Mouse (Mus musculus): Measurements from ENCODE around the gene Cox4i2. TPM values are rescaled to one million over a fixed set of nuclear protein-coding genes. Genes with fewer than 3 reads are reported as not detected.
A peak's percentile ranks its signal among the peaks of the same experiment; 100 is the strongest.

Cox4i2 gene
- polyA plus RNA-seq, 1 experiment from 2014 or later = 20.8 TPM

- Histone ChIP-seq H3K4me3 (no peak overlapping the region), H3K4me1 (replicated peaks) (peaks cover 10% of the 10 kb centered on the region), H3K9ac (no peak overlapping the region), H3K36me3 (no peaks in the 10 kb centered on the region), H3K27me3 (replicated peaks) (no peaks in the 10 kb centered on the region), H3K4me2 (no peak overlapping the region), H3K9me3 (replicated peaks) (no peaks in the 10 kb centered on the region), H3K27ac (ENCODE audit: poor library complexity, severe bottlenecking) (no peak overlapping the region)
- WGBS = 79% methylated on average over 9 of the region's 9 CpGs
- ATAC-seq (ENCODE audit: insufficient number of reproducible peaks, low FRiP score) = no peak
Observed at GRCm38 (mm10) chr2:152771571-152771970, 17.6 kb downstream of the Cox4i2 start.

DNA sequence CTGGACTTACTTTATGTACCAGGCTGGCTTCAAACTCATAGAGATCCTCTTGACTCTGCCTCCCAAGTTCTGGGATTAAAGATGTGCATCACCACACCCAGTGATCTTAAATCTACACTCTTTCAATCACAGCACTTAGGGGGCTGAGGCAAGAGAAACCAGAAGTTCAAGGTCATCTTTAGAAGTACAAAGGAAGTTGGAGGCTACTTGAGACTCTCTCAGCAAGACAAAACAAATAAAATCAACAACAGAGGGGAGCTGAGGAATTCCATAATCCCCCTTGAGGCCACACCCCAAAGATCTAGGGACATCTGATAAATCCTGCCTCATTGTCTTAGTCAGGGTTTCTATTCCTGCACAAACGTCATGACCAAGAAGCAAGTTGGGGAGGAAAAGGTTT is 18.3 kb downstream of the Cox4i2 start:
- H3K4me3 ChIP-seq = no peak overlapping the region
- WGBS = 25% methylated on average over 1 of the region's 1 CpGs
- H3K4me1 ChIP-seq (replicated peaks) = 0 out of 2 replicates have a peak, but pooled peaks cover 4% of the 10 kb centered on the region
- H3K9ac ChIP-seq = no peak overlapping the region
- H3K9me3 ChIP-seq (replicated peaks) = no peaks in the 10 kb centered on the region
- H3K4me2 ChIP-seq = no peak overlapping the region
- H3K36me3 ChIP-seq = no peaks in the 10 kb centered on the region
- no peak overlapping the region for H3K27ac ChIP-seq (ENCODE audit: poor library complexity, severe bottlenecking)
- ATAC-seq (ENCODE audit: insufficient number of reproducible peaks, low FRiP score) = no peak
- H3K27me3 ChIP-seq (replicated peaks) = no peaks in the 10 kb centered on the region

GRCm38 (mm10) chr2:152775357-152775756 is 21.4 kb downstream of the Cox4i2 start:
- Histone ChIP-seq H3K27me3 (replicated peaks) (no peaks in the 10 kb centered on the region), H3K9me3 (replicated peaks) (no peaks in the 10 kb centered on the region), H3K9ac (no peak overlapping the region), H3K36me3 (peaks cover 9% of the 10 kb centered on the region; the same call in 1 of the 2 replicates), H3K4me1 (replicated peaks) (no peaks in the 10 kb centered on the region), H3K27ac (ENCODE audit: poor library complexity, severe bottlenecking) (no peak overlapping the region), H3K4me2 (no peak overlapping the region), H3K4me3 (no peak overlapping the region)
- no peak for ATAC-seq (ENCODE audit: insufficient number of reproducible peaks, low FRiP score)
- WGBS = 77% methylated on average over 4 of the region's 4 CpGs

GRCm38 (mm10) chr2:152776019-152776418 is 22.0 kb downstream of the Cox4i2 start:
- WGBS = 77% methylated on average over 3 of the region's 3 CpGs
- ATAC-seq (ENCODE audit: insufficient number of reproducible peaks, low FRiP score) = no peak
- Histone ChIP-seq H3K9me3 (replicated peaks) (no peaks in the 10 kb centered on the region), H3K4me2 (no peak overlapping the region), H3K4me1 (replicated peaks) (peaks cover 4% of the 10 kb centered on the region), H3K27me3 (replicated peaks) (no peaks in the 10 kb centered on the region), H3K27ac (ENCODE audit: poor library complexity, severe bottlenecking) (no peak overlapping the region), H3K4me3 (no peak overlapping the region), H3K36me3 (peaks cover 15% of the 10 kb centered on the region), H3K9ac (no peak overlapping the region)

- no peaks in the 10 kb centered on the region for H3K27me3 ChIP-seq (replicated peaks)
- H3K36me3 ChIP-seq = peaks cover 20% of the 10 kb centered on the region
- H3K9me3 ChIP-seq (replicated peaks) = no peaks in the 10 kb centered on the region
- no peak overlapping the region for H3K27ac ChIP-seq (ENCODE audit: poor library complexity, severe bottlenecking)
- H3K4me2 ChIP-seq = no peak overlapping the region
- H3K4me1 ChIP-seq (replicated peaks) = peaks cover 8% of the 10 kb centered on the region
- H3K9ac ChIP-seq = no peak overlapping the region
- no peak for ATAC-seq (ENCODE audit: insufficient number of reproducible peaks, low FRiP score)
- 83% methylated on average over 2 of the region's 2 CpGs for WGBS
- no peak overlapping the region for H3K4me3 ChIP-seq
Observed at GRCm38 (mm10) chr2:152776435-152776834, 22.5 kb downstream of the Cox4i2 start.

- Histone ChIP-seq H3K9ac (no peak overlapping the region), H3K27ac (ENCODE audit: poor library complexity, severe bottlenecking) (no peak overlapping the region), H3K9me3 (replicated peaks) (no peaks in the 10 kb centered on the region), H3K4me1 (replicated peaks) (peaks cover 10% of the 10 kb centered on the region), H3K27me3 (replicated peaks) (no peaks in the 10 kb centered on the region), H3K4me2 (no peak overlapping the region), H3K36me3 (peaks cover 26% of the 10 kb centered on the region), H3K4me3 (no peak overlapping the region)
- no peak for ATAC-seq (ENCODE audit: insufficient number of reproducible peaks, low FRiP score)
- 83% methylated on average over 3 of the region's 3 CpGs for WGBS
Observed at GRCm38 (mm10) chr2:152777081-152777480, 23.1 kb downstream of the Cox4i2 start.

- Histone ChIP-seq H3K27me3 (replicated peaks) (no peaks in the 10 kb centered on the region), H3K4me3 (no peak overlapping the region), H3K9me3 (replicated peaks) (no peaks in the 10 kb centered on the region), H3K36me3 (peaks cover 27% of the 10 kb centered on the region), H3K4me1 (replicated peaks) (peaks cover 34% of the 10 kb centered on the region), H3K9ac (no peak overlapping the region), H3K4me2 (no peak overlapping the region), H3K27ac (ENCODE audit: poor library complexity, severe bottlenecking) (no peak overlapping the region)
- no peak for ATAC-seq (ENCODE audit: insufficient number of reproducible peaks, low FRiP score)
- WGBS = 97% methylated on average over 2 of the region's 2 CpGs
Observed at GRCm38 (mm10) chr2:152780466-152780865, 26.5 kb downstream of the Cox4i2 start.

DNA sequence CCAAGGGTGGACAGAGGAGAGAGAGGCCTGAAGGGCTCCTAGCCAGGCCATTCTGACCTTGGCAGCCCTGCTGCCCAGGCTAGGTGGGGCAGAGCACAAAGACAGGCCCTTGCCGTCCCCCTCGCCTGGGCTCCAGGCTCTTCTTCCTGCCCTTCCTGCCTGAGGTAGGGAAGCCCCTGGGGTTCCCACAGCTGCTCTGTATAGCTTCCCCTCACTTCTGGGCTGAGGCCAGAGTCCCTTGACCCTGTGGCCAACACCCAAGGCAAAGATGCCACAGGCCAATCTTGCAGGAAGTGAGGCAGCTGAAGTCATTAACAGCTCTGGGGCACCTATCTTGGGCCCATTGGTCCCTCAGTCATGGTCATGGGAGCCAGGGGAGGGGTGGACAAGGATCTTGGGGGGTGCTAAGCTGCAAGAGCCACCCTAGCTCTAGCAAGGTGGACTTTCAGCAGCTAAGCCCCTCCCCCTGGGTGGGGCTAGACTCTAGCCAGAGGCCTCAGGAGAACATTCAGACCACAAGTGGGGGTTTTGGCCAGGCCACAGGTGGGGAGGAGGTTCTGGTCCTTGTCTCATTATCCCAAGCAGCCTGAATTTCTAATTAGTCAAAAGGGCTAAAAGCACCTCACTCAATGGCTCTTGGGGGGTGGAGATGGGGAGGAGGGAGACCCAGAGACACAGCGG is 27.2 kb downstream of the Cox4i2 start:
- Histone ChIP-seq H3K9me3 (replicated peaks) (no peaks in the 10 kb centered on the region), H3K27me3 (replicated peaks) (no peaks in the 10 kb centered on the region), H3K4me2 (no peak overlapping the region), H3K4me1 (replicated peaks) (peaks cover 41% of the 10 kb centered on the region), H3K27ac (ENCODE audit: poor library complexity, severe bottlenecking) (no peak overlapping the region), H3K9ac (no peak overlapping the region), H3K4me3 (no peak overlapping the region), H3K36me3 (peaks cover 27% of the 10 kb centered on the region)
- WGBS = 86% methylated on average over 3 of the region's 3 CpGs
- no peak for ATAC-seq (ENCODE audit: insufficient number of reproducible peaks, low FRiP score)

GRCm38 (mm10) chr2:152782656-152783055 is 28.7 kb downstream of the Cox4i2 start:
- Histone ChIP-seq H3K4me3 (no peak overlapping the region), H3K36me3 (peaks cover 27% of the 10 kb centered on the region), H3K27ac (ENCODE audit: poor library complexity, severe bottlenecking) (no peak overlapping the region), H3K4me1 (replicated peaks) (peaks cover 54% of the 10 kb centered on the region), H3K9ac (0 out of 2 replicates have a peak overlapping the region, but pooled peaks have one; percentile 21), H3K4me2 (no peak overlapping the region), H3K9me3 (replicated peaks) (no peaks in the 10 kb centered on the region), H3K27me3 (replicated peaks) (no peaks in the 10 kb centered on the region)
- 57% methylated on average over 5 of the region's 5 CpGs for whole genome bisulfite sequencing
- ATAC-seq (ENCODE audit: insufficient number of reproducible peaks, low FRiP score) = peak; percentile 54; the same call in 1 of the 2 replicates

GRCm38 (mm10) chr2:152783241-152783640 is 29.3 kb downstream of the Cox4i2 start:
- no peak for ATAC-seq (ENCODE audit: insufficient number of reproducible peaks, low FRiP score)
- Histone ChIP-seq H3K4me1 (replicated peaks) (peaks cover 60% of the 10 kb centered on the region), H3K4me2 (no peak overlapping the region), H3K27me3 (replicated peaks) (no peaks in the 10 kb centered on the region), H3K36me3 (peaks cover 27% of the 10 kb centered on the region), H3K27ac (ENCODE audit: poor library complexity, severe bottlenecking) (no peak overlapping the region), H3K9ac (0 out of 2 replicates have a peak overlapping the region, but pooled peaks have one; percentile 21), H3K9me3 (replicated peaks) (no peaks in the 10 kb centered on the region), H3K4me3 (no peak overlapping the region)
- WGBS = 83% methylated on average over 5 of the region's 5 CpGs

DNA sequence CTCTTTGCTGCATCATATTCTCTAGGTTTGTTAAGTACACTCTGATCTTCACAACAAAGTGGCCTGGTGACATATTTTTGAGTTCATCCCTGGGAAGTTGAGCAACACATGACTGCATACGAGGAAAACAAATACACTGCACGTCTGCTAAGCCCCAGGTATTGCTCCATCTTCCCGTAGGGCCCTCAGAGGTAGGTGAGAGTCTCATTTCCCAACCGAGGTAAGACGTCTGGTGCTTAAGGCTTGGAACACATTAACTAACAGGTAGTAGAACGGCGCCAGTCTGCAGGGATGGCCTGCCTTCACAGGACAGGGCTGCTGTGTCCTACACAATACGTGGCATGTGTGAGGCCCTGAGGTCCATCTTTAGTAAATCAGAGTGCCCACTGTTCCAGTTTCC is 30.7 kb downstream of the Cox4i2 start:
- ATAC-seq (ENCODE audit: insufficient number of reproducible peaks, low FRiP score) = no peak
- H3K9me3 ChIP-seq (replicated peaks) = no peaks in the 10 kb centered on the region
- no peak overlapping the region for H3K4me3 ChIP-seq
- H3K27me3 ChIP-seq (replicated peaks) = no peaks in the 10 kb centered on the region
- peak overlapping the region; percentile 97 for H3K27ac ChIP-seq (ENCODE audit: poor library complexity, severe bottlenecking)
- H3K9ac ChIP-seq = no peak overlapping the region
- WGBS = 94% methylated on average over 8 of the region's 8 CpGs
- H3K36me3 ChIP-seq = peaks cover 20% of the 10 kb centered on the region
- 0 out of 2 replicates have a peak overlapping the region, but pooled peaks have one; percentile 53 for H3K4me2 ChIP-seq
- H3K4me1 ChIP-seq (replicated peaks) = peaks cover 74% of the 10 kb centered on the region
